Mouse (Mus musculus) brain, embryonic 18.5 days (tissue): ENCODE measurements around the gene Ifitm6.
"Not testable (repeated sequence)": the region's sequence is repeated elsewhere in the genome, so short reads cannot be mapped to it uniquely, and the experiment has no call there.

Experiments
- DNase-seq: peaks from one replicate; pipeline ENCODE4 v3.0.0-alpha.2; 2012; ENCODE audit warnings: low read depth, low spot score

The Ifitm6 gene

DNA sequence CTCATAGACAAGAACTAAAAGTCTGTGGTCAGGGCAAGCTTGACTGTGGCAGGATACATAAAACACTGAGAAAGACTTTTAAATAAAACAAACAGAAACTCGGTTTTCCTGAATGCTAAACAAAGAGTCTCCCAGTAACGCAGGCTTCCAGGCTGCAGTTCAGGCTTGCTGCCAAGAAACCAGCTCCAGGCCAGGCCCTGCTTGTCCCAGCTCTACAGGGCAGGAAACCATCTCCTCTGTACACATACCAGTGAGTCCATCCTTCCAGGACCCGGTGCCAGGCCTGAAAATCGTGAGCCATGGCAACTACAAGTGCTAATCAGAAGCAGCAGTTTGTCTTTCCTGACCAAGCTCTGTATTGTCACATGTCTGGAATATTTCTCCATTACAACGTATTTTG, 23.9 kb upstream of the Ifitm6 start:
- DNase-seq, result no peak

DNA sequence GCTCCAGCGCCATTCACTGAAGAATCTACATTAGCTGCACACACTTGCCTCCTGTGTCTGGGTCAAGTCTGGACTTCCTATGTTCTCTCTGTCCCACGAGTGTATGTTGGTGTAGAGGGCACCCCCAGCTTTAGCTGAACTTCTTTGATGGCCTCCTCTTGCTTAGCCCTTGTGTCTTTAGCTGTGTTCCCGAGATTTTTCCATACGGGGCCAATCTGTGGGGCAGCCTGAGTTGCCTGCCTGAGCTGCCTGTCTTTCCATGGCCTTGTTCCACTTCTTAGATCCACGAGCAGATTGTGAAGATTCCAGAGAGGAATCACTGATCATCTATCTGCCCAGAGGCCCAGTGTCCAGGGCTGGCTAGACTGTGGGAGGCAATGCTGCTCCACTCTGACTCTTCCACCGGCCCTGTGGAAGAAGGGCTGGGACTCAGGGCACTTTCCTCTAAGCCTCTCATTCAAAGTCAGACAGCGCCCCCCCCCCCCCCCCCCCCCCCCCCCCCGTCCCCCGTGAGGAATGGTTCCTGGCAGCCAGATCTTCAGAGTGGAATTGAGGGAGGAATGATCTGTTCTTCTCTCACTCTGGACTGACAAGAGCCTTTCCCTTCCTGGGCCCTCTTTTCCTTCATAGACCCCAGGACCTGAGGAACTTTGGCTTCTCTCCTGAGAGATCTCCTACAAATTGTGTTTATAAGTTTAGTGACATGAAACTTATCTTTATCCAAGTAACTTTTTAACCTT, 23.3 kb upstream of the Ifitm6 start:
- no peak for DNase-seq

DNA sequence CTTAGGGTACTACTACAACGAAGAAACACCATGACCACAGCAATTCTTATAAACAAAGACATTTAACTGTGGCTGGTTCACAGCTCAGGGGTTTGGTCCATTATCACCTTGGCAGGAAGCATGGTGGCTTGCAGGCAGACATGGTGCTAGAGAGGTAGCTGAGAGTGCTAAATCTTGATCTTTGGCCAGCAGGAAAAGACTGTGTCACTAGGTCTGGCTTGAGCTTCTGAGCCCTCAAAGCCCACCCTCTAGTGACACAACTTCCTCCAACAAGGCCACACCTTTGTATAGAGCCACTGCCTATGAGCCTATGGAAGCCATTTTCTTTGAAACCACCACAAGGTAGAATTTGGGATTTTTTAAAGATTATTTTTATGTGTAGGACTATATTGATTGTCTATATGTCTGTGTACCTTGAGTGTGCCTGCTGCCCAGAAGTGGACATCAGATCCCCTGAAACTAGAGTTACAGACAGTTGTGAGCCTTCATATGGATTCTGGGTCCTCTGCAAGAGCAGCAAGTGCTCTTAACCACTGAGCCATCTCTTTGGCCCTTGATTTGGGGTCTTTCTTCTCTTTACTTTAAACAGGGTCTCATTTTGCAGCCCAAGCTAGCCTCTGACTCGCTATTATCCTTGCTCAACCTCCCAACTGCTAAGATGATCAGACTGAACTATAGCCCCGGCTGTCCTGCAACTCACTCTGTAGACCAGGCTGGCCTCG, 21.8 kb upstream of the Ifitm6 start:
- no peak for DNase-seq

DNA sequence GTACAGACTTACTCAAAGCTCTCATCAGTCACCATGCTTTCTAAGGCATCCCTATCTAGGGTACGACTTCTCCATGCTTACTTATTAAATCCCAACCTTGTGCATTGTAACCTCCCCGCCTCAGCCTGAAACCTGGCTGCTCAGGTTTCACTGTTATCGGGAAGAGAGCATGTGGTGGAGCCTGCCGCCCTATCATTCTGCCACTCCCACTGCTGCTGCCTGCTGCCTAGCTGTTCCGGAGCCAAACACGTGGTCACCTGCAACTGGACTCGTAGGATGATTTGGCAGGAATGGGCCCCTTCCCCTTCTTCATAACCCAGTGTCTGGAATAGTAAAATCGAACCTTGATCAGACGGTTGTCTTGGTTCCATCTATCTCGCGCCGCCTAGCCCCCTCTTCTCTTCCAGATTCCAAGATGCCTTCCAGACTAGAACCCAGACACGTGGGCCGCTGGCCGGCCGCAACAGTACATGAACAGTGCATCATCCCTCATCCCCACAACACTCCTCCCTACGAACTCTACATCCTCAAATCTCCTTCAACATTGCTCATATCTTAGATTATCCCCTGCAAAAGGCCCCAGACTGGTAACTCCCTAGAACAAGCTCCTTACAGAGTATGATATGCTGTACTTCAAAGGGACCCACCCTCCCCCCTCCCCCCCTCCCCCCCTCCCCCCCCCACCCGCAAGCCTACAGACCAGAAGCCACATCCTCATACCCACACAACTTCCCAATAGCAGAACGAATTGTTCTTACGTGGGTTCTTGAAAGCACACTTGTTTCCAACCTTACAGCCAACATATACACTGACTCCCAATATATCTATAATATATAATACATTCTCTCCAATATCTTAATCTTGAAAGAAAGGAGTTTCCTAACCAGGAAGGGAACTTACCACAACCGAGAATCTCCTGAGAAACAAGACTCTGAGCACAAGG, 20.6 kb upstream of the Ifitm6 start:
- no peak for DNase-seq

DNA sequence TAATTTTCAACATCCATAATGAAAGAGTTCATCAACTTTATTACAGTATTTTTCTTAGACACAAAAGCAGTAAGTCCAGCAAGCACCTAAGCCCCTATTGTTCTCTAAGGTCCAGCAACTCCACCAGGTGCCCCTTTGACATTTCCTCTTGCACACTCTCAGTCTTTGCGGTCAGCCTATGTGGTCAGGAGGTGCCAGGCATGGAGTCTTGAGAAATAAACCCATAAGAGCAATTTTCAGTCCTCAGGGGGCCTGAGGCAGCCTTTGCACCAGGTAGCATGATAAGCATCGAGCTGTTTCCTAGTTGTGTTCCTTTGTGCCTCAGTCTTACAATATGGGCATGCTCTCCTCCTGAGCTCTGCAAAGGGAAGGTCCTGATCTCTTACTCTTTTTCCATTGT, 18.9 kb upstream of the Ifitm6 start:
- not testable (repeated sequence) for DNase-seq

- DNase-seq, result no peak
Observed at GRCm38 (mm10) chr7:141032458-141033167, 14.9 kb upstream of the Ifitm6 start.

- DNase-seq, result no peak
Observed at GRCm38 (mm10) chr7:141030390-141030789, 12.7 kb upstream of the Ifitm6 start.

- DNase-seq, result no peak
Observed at GRCm38 (mm10) chr7:141028831-141029230, 11.1 kb upstream of the Ifitm6 start, which contains the start of gene Gm17387. Gm17387 (plus strand) TSS chr7:141029131.

- DNase-seq, result no peak
Observed at GRCm38 (mm10) chr7:141026740-141027098, 9.0 kb upstream of the Ifitm6 start.

- DNase-seq, result no peak
Observed at GRCm38 (mm10) chr7:141026097-141026739, 8.5 kb upstream of the Ifitm6 start.

- DNase-seq, result no peak
Observed at GRCm38 (mm10) chr7:141024865-141025838, 7.4 kb upstream of the Ifitm6 start.

DNA sequence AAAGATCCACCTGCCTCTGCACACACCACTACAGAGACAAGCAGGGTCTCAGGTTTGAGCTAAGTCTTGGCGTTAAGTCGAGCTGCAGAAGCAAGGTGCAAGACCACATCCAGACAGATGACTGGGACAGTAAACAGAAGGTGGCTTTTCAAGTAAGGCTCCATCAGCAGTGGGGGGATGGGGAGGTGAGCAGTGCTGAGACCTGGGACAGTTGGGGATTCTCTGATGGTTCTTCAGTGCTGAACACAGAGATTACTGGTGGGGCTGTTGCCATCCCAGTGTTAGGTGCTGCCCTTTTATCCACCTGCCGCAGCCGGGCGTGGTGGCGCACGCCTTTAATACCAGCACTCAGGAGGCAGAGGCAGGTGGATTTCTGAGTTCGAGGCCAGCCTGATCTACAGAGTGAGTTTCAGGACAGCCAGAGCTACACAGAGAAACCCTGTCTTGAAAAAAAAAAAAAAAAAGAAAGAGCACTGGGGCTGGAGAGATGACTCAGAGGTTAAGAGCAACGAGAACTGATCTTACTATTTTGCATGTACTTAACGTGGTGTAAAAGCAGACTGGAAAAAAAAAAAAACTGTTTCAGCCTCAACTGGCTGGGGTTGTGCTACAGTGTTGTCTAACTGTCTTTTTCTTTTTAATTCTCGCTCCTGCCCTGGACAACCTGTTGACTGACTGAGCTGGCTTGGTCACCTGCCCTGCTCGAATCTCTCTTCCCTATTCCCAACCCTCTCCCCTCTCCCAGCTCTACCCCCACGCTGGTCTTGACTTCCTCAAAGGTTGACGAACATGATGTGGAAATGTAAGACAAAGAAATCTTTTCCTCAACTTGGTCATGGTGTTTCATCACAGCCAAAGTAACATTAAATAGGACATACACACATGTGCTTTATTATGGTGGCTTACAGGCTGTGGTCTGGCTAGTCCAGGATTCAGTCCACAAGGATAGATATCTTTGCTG, 4.0 kb upstream of the Ifitm6 start:
- DNase-seq, result no peak

DNA sequence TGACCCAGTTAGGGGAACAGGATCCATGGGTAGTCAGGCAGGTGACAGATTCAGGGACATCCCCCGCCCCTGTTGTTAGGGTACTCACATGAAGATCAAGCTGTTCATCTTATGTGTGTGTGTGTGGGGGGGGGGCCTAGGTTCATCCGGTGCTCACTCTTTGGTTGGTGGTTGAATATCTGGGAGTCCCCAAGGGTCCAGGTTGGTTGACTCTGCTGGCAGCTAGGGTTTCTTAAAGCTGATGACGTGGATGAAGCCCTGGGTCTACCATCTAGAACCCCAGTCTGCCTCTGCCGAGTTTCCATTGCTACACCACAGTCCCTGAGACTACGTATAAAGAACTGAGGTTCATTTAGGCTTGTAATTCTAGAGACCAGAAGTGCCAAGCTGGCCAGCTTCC, 1.3 kb upstream of the Ifitm6 start:
- no peak for DNase-seq

- no peak for DNase-seq
Observed at GRCm38 (mm10) chr7:141016707-141017697, 722 bp downstream of the Ifitm6 start.

DNA sequence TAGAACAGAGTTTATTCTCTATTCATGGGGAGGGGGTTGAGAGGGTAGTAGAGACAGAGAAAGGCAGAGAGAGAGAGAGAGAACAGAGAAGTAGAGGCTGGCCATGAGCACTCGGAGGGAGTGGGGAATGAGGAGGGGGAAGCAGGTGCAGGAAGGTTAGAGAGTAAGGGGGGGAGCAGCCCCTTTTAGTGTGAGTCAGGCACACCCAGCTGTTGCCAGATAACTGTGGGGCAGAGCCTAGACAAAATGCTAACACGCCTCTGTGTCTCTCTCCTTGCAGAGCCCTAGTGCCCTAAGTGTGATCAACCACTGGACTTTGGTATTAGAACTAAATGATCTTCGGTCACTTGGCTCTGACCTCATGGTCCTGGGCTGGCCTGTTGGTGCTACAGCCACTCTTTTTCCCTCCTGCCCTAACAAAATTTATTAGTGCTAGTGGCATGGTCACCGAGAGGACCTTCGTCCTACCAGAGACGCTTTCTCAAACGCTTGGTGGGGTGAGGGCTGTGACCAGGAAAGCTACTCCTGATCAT, 6.4 kb downstream of the Ifitm6 start:
- DNase-seq, result no peak

- DNase-seq, result no peak
Observed at GRCm38 (mm10) chr7:141010593-141010992, 7.1 kb downstream of the Ifitm6 start, which contains the start of gene Ifitm3. Ifitm3 (minus strand) TSS chr7:141010770.

GRCm38 (mm10) chr7:141009665-141010064, 8.1 kb downstream of the Ifitm6 start:
- DNase-seq, result no peak
